Mouse (Mus musculus) bone marrow macrophage, adult 2 months (primary cell): ENCODE data around the gene Acap1.

Experiments used
- CTCF ChIP-seq: IDR thresholded peaks from 2 replicates; pipeline ENCODE4 v1.5.1; 2012; ENCODE audit warnings: low read depth, mild to moderate bottlenecking, low read length, moderate library complexity
- POLR2A ChIP-seq: IDR thresholded peaks from 2 replicates; pipeline ENCODE4 v1.6.1; 2012; ENCODE audit warnings: mild to moderate bottlenecking, low read depth, low read length, borderline replicate concordance

- TF ChIP-seq CTCF (no peak), POLR2A (no peak)
Observed at GRCm38 (mm10) chr11:69934681-69935080, 39.3 kb upstream of the Acap1 start.
